Comparison of ENCODE assay signal across 22 mouse cellular contexts in the genomic region with DNA sequence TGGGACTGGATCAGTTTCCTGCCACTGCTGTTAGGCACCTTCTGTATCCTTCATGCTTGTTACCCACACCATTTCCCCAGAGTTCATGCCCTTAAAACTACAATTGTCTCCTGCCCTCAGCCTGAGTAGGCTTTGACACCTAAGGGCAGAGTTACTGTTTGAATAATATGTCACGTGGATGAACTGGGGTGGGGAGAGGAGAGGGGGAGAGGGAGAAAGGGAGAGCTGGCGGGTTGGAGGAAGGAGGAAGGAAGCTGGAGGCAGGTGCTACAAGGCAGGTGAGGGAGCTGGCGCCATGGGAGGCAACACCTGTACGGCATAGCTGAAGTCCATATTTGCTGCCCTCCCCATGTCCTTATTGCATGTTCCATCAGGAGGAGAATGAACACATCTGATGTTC.
A peak's percentile ranks its signal among the peaks of the same experiment; 100 is the strongest.
DNase-seq lines count a peak whose midpoint lies in the region; ATAC-seq and TF ChIP-seq lines count a peak whose summit lies in the region.
"Had no signal": no experiment of that assay in that cellular context is flagged by ENCODE, and none has a peak within 500 bp of the region (broad histone marks: within the 10 kb centered on the region; RNA-seq: fewer than 3 reads in every experiment).

No protein-coding gene starts in this region.

- H3K4me2 ChIP-seq in lung, embryonic 14.5 days: no peak overlapping the region
- no peak overlapping the region for H3K4me2 ChIP-seq in intestine, embryonic 15.5 days (replicated peaks)
- H3K4me2 ChIP-seq in intestine, embryonic 16.5 days (ENCODE audit: low read depth, low read length): no peak overlapping the region
- no peak overlapping the region for H3K4me2 ChIP-seq in stomach, embryonic 16.5 days (ENCODE audit: low read depth, low read length)
- no peak overlapping the region for H3K4me2 ChIP-seq in midbrain, embryonic 14.5 days (ENCODE audit: low read length)
- H3K4me2 ChIP-seq: embryonic facial prominence, embryonic 12.5 days; forebrain, embryonic 12.5 days; heart, embryonic 11.5 days; heart, embryonic 15.5 days; hindbrain, embryonic 14.5 days had no signal

- ATAC-seq in lung, embryonic 14.5 days (ENCODE audit: insufficient read depth): no peak; the same call in 1 of the 2 replicates
- peak; percentile 65 for ATAC-seq in intestine, embryonic 15.5 days
- peak; percentile 80 for ATAC-seq in intestine, embryonic 16.5 days
- ATAC-seq in stomach, embryonic 16.5 days (ENCODE audit: insufficient read depth, low FRiP score): peak; percentile 62; the same call in 1 of the 2 replicates
- ATAC-seq in midbrain, embryonic 14.5 days (ENCODE audit: low FRiP score, low TSS enrichment): no peak
- ATAC-seq: forebrain, embryonic 16.5 days had no signal

- H3K9me3 ChIP-seq in lung, embryonic 14.5 days (ENCODE audit: low read depth, low read length): no peaks in the 10 kb centered on the region
- no peaks in the 10 kb centered on the region for H3K9me3 ChIP-seq in intestine, embryonic 15.5 days
- H3K9me3 ChIP-seq in intestine, embryonic 16.5 days (ENCODE audit: control insufficient read depth, low read length): no peaks in the 10 kb centered on the region
- H3K9me3 ChIP-seq in stomach, embryonic 16.5 days (replicated peaks; ENCODE audit: control insufficient read depth, low read length): no peaks in the 10 kb centered on the region
- no peaks in the 10 kb centered on the region for H3K9me3 ChIP-seq in midbrain, embryonic 14.5 days (ENCODE audit: control insufficient read depth, low read length)
- H3K9me3 ChIP-seq: embryonic facial prominence, embryonic 12.5 days; heart, embryonic 15.5 days had no signal

- no peaks in the 10 kb centered on the region for H3K27me3 ChIP-seq in lung, embryonic 14.5 days (ENCODE audit: insufficient read depth, low read length)
- no peaks in the 10 kb centered on the region for H3K27me3 ChIP-seq in intestine, embryonic 15.5 days (replicated peaks)
- H3K27me3 ChIP-seq in intestine, embryonic 16.5 days (replicated peaks; ENCODE audit: control insufficient read depth, insufficient read depth, low read length): no peaks in the 10 kb centered on the region
- no peaks in the 10 kb centered on the region for H3K27me3 ChIP-seq in stomach, embryonic 16.5 days (ENCODE audit: control insufficient read depth, insufficient read depth, low read length)
- H3K27me3 ChIP-seq in midbrain, embryonic 14.5 days (ENCODE audit: control insufficient read depth, insufficient read depth, low read length): no peaks in the 10 kb centered on the region
- H3K27me3 ChIP-seq: embryonic facial prominence, embryonic 12.5 days; forebrain, embryonic 12.5 days; heart, embryonic 15.5 days had no signal

- 0 out of 2 replicates have a peak overlapping the region, but pooled peaks have one; percentile 30 for H3K27ac ChIP-seq in lung, embryonic 14.5 days (ENCODE audit: low read depth)
- no peak overlapping the region for H3K27ac ChIP-seq in intestine, embryonic 15.5 days
- no peak overlapping the region for H3K27ac ChIP-seq in intestine, embryonic 16.5 days (ENCODE audit: low read length)
- H3K27ac ChIP-seq in stomach, embryonic 16.5 days (ENCODE audit: low read length): no peak overlapping the region
- no peak overlapping the region for H3K27ac ChIP-seq in midbrain, embryonic 14.5 days (replicated peaks; ENCODE audit: low read depth, low read length)
- H3K27ac ChIP-seq: embryonic facial prominence, embryonic 12.5 days; forebrain, embryonic 12.5 days; heart, embryonic 15.5 days; hindbrain, embryonic 10.5 days; hindbrain, embryonic 14.5 days had no signal

- TF ChIP-seq CTCF in lung, embryonic 14.5 days (IDR thresholded peaks at IDR 0.05; ENCODE audit: low read depth): no peak

- WGBS in lung, embryonic 14.5 days: 49% methylated on average over 4 of the region's 4 CpGs
- 65% methylated on average over 4 of the region's 4 CpGs for WGBS in intestine, embryonic 15.5 days
- WGBS in intestine, embryonic 16.5 days: 59% methylated on average over 4 of the region's 4 CpGs
- 52% methylated on average over 4 of the region's 4 CpGs for WGBS in stomach, embryonic 16.5 days
- 70% methylated on average over 4 of the region's 4 CpGs for WGBS in midbrain, embryonic 14.5 days

- no peaks in the 10 kb centered on the region for H3K36me3 ChIP-seq in lung, embryonic 14.5 days (ENCODE audit: insufficient read depth)
- no peaks in the 10 kb centered on the region for H3K36me3 ChIP-seq in intestine, embryonic 15.5 days
- no peaks in the 10 kb centered on the region for H3K36me3 ChIP-seq in intestine, embryonic 16.5 days (ENCODE audit: control insufficient read depth, insufficient read depth, low read length)
- H3K36me3 ChIP-seq in stomach, embryonic 16.5 days (ENCODE audit: control insufficient read depth, insufficient read depth, low read length): no peaks in the 10 kb centered on the region
- no peaks in the 10 kb centered on the region for H3K36me3 ChIP-seq in midbrain, embryonic 14.5 days (ENCODE audit: control insufficient read depth, insufficient read depth, low read length)
- H3K36me3 ChIP-seq: embryonic facial prominence, embryonic 12.5 days; forebrain, embryonic 12.5 days; heart, embryonic 15.5 days had no signal

- H3K4me3 ChIP-seq in lung, embryonic 14.5 days (ENCODE audit: low read depth, low read length): no peak overlapping the region
- no peak overlapping the region for H3K4me3 ChIP-seq in intestine, embryonic 15.5 days (replicated peaks)
- H3K4me3 ChIP-seq in intestine, embryonic 16.5 days (ENCODE audit: low read length): no peak overlapping the region
- no peak overlapping the region for H3K4me3 ChIP-seq in stomach, embryonic 16.5 days (replicated peaks; ENCODE audit: low read length)
- no peak overlapping the region for H3K4me3 ChIP-seq in midbrain, embryonic 14.5 days (replicated peaks; ENCODE audit: low read depth, low read length)
- H3K4me3 ChIP-seq: embryonic facial prominence, embryonic 12.5 days; forebrain, embryonic 12.5 days; heart, embryonic 15.5 days; hindbrain, embryonic 10.5 days had no signal

- H3K4me1 ChIP-seq in lung, embryonic 14.5 days (ENCODE audit: insufficient read depth): peaks cover 4% of the 10 kb centered on the region; the same call in 1 of the 2 replicates
- H3K4me1 ChIP-seq in intestine, embryonic 15.5 days (replicated peaks): peaks cover 2% of the 10 kb centered on the region
- 0 out of 2 replicates have a peak, but pooled peaks cover 5% of the 10 kb centered on the region for H3K4me1 ChIP-seq in intestine, embryonic 16.5 days (ENCODE audit: control insufficient read depth, insufficient read depth, low read length)
- peaks cover 8% of the 10 kb centered on the region; the same call in 1 of the 2 replicates for H3K4me1 ChIP-seq in stomach, embryonic 16.5 days (ENCODE audit: control insufficient read depth, insufficient read depth, low read length)
- H3K4me1 ChIP-seq in midbrain, embryonic 14.5 days (ENCODE audit: control insufficient read depth, insufficient read depth, low read length): peaks cover 8% of the 10 kb centered on the region

- H3K9ac ChIP-seq in lung, embryonic 14.5 days: no peak overlapping the region
- no peak overlapping the region for H3K9ac ChIP-seq in intestine, embryonic 15.5 days
- H3K9ac ChIP-seq in intestine, embryonic 16.5 days (ENCODE audit: low read depth, low read length): no peak overlapping the region
- H3K9ac ChIP-seq in stomach, embryonic 16.5 days (ENCODE audit: low read length): no peak overlapping the region
- H3K9ac ChIP-seq in midbrain, embryonic 14.5 days (replicated peaks; ENCODE audit: low read length): no peak overlapping the region
- H3K9ac ChIP-seq: embryonic facial prominence, embryonic 12.5 days; forebrain, embryonic 12.5 days; heart, embryonic 15.5 days; hindbrain, embryonic 14.5 days had no signal

- DNase-seq in lung, embryonic 14.5 days: no peak
- DNase-seq in lung, postnatal 10 days: no peak
- DNase-seq in cerebellum, adult 18-20 months: no peak
- no peak for DNase-seq in midbrain, embryonic 14.5 days
- DNase-seq: adrenal gland, adult 8-10 months; adrenal gland, postnatal 36 days; cerebellum, adult 8-10 months; cerebellum, postnatal 14 days; embryo, embryonic 11 days; gastrocnemius, postnatal 10 days; heart, adult 18-20 months; heart, postnatal 14 days had no signal

Comparison
In these comparisons a context has a peak if more than half of its experiments do, and no peak if none do; other contexts are left out.
1. ATAC-seq: peak in intestine, embryonic 15.5 days (single experiment), intestine, embryonic 16.5 days (single experiment) and stomach, embryonic 16.5 days (single experiment); none in lung, embryonic 14.5 days (single experiment) and midbrain, embryonic 14.5 days (single experiment).